In the genomic region with DNA sequence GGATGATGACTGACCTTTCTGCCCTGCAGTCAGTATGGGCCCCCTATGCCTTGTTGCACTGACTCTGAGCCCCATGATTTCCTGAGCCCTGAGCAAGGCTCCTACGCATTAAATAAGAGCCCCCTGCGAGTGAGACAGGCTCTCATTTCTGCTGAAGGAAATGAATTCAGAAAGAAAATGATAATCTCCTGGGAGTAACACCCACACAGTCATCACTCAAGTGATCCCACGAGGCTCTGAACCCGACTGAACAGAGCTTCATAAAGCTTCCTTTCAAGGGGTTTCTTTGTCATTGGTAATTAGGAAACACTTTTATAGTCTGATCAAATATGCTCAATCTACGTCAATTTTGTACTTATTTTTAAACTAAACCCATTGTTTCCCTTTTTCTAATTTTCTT, we compare ENCODE assay signal across 22 mouse cellular contexts.
"Had no signal": no experiment of that assay in that cellular context is flagged by ENCODE, and none has a peak within 500 bp of the region (broad histone marks: within the 10 kb centered on the region; RNA-seq: fewer than 3 reads in every experiment).

No protein-coding gene starts in this region.

- H3K27me3 ChIP-seq: limb, embryonic 13.5 days; liver, embryonic 12.5 days; liver, embryonic 15.5 days; lung, embryonic 15.5 days; megakaryocyte, embryonic 14.5 days; neural tube, embryonic 13.5 days; stomach, embryonic 15.5 days had no signal

- H3K4me2 ChIP-seq: limb, embryonic 13.5 days; liver, embryonic 12.5 days; liver, embryonic 15.5 days; lung, embryonic 15.5 days; midbrain, embryonic 13.5 days; neural tube, embryonic 13.5 days; stomach, embryonic 15.5 days had no signal

- H3K27ac ChIP-seq: limb, embryonic 10.5 days; limb, embryonic 13.5 days; liver, embryonic 12.5 days; liver, embryonic 15.5 days; lung, embryonic 15.5 days; midbrain, embryonic 10.5 days; midbrain, embryonic 13.5 days; neural tube, embryonic 13.5 days; stomach, embryonic 15.5 days had no signal

- H3K4me1 ChIP-seq: liver, embryonic 12.5 days; liver, embryonic 15.5 days; stomach, embryonic 15.5 days had no signal

- H3K36me3 ChIP-seq: limb, embryonic 10.5 days; limb, embryonic 13.5 days; liver, embryonic 12.5 days; liver, embryonic 15.5 days; lung, embryonic 15.5 days; midbrain, embryonic 10.5 days; midbrain, embryonic 13.5 days; neural tube, embryonic 13.5 days; stomach, embryonic 15.5 days had no signal

- H3K9me3 ChIP-seq: limb, embryonic 10.5 days; limb, embryonic 13.5 days; liver, embryonic 12.5 days; liver, embryonic 15.5 days; lung, embryonic 15.5 days; megakaryocyte, embryonic 14.5 days; midbrain, embryonic 10.5 days; midbrain, embryonic 13.5 days; neural tube, embryonic 13.5 days; stomach, embryonic 15.5 days had no signal

- H3K4me3 ChIP-seq: limb, embryonic 10.5 days; limb, embryonic 13.5 days; liver, embryonic 12.5 days; liver, embryonic 15.5 days; lung, embryonic 15.5 days; megakaryocyte, embryonic 14.5 days; midbrain, embryonic 10.5 days; midbrain, embryonic 13.5 days; myocyte; neural tube, embryonic 13.5 days; stomach, embryonic 15.5 days had no signal

- H3K9ac ChIP-seq: limb, embryonic 13.5 days; liver, embryonic 12.5 days; liver, embryonic 15.5 days; lung, embryonic 15.5 days; midbrain, embryonic 13.5 days; neural tube, embryonic 13.5 days; stomach, embryonic 15.5 days had no signal

- DNase-seq: kidney, adult 18-20 months; kidney, adult 9 months; kidney, postnatal 14 days; kidney, postnatal 4 days; liver; lung, adult 18-20 months; lung, postnatal 10 days; lung, postnatal 36 days; retina, postnatal 1 day; thymus, postnatal 25 days had no signal

- ATAC-seq: liver, embryonic 12.5 days; midbrain, embryonic 13.5 days; midbrain, embryonic 16.5 days had no signal
